Mouse (Mus musculus) midbrain, embryonic 13.5 days (tissue): Measurements from ENCODE around the gene Kif11. TPM values are rescaled to one million over a fixed set of nuclear protein-coding genes. Genes with fewer than 3 reads are reported as not detected.

Experiments
- ATAC-seq: fragments of 200-750 bp; cut with Nextera tagmentation; 2 replicates; pipeline ENCODE4 v1.8.0; 2017; ENCODE audit warnings: mild to moderate bottlenecking, moderate TSS enrichment, moderate library complexity
- H3K27ac ChIP-seq: fragments of 300-500 bp; sonication (generic); 2 replicates; pipeline ENCODE4 v1.5.1; 2015; ENCODE audit warnings: inconsistent platforms, mild to moderate bottlenecking, moderate library complexity
- H3K27me3 ChIP-seq: fragments of 300-500 bp; sonication (generic); 2 replicates; pipeline ENCODE4 v1.6.1; 2015; ENCODE audit warnings: mild to moderate bottlenecking, inconsistent platforms
- H3K36me3 ChIP-seq: fragments of 300-500 bp; sonication (generic); 2 replicates; pipeline ENCODE4 v1.6.1; 2015; ENCODE audit warnings: mild to moderate bottlenecking, inconsistent platforms
- H3K4me1 ChIP-seq: fragments of 300-500 bp; sonication (generic); replicated peaks from 2 replicates; pipeline ENCODE4 v1.6.1; 2015; ENCODE audit warnings: inconsistent platforms
- H3K4me2 ChIP-seq: fragments of 300-500 bp; sonication (generic); replicated peaks from 2 replicates; pipeline ENCODE4 v1.6.1; 2015; ENCODE audit warnings: moderate library complexity, mild to moderate bottlenecking, inconsistent platforms
- H3K4me3 ChIP-seq: fragments of 300-500 bp; sonication (generic); replicated peaks from 2 replicates; pipeline ENCODE4 v1.5.1; 2015; ENCODE audit warnings: mild to moderate bottlenecking, inconsistent platforms
- H3K9ac ChIP-seq: fragments of 300-500 bp; sonication (generic); replicated peaks from 2 replicates; pipeline ENCODE4 v1.6.1; 2015; ENCODE audit warnings: mild to moderate bottlenecking, inconsistent platforms
- H3K9me3 ChIP-seq: fragments of 300-500 bp; sonication (generic); 2 replicates; pipeline ENCODE4 v1.6.1; 2016; ENCODE audit warnings: mild to moderate bottlenecking, inconsistent platforms
- WGBS: fragments of 180-500 bp; shearing (Covaris S2); methylation state at CpG from one replicate; pipeline ENCODE4 v1.1.7; 2015; 5-methylcytosine and 5-hydroxymethylcytosine counted together
- polyA plus RNA-seq: library from polyadenylated mRNA; unstranded; fragments of >200 nt; fragmentation: Nextera tagmentation; extraction: Ambion mirVana; gene quantifications from 2 replicates; pipeline ENCODE4 v1.2.1, GENCODE M21; 2015

Kif11 gene
- polyA plus RNA-seq, 1 experiment from 2014 or later = 27.1 TPM

DNA sequence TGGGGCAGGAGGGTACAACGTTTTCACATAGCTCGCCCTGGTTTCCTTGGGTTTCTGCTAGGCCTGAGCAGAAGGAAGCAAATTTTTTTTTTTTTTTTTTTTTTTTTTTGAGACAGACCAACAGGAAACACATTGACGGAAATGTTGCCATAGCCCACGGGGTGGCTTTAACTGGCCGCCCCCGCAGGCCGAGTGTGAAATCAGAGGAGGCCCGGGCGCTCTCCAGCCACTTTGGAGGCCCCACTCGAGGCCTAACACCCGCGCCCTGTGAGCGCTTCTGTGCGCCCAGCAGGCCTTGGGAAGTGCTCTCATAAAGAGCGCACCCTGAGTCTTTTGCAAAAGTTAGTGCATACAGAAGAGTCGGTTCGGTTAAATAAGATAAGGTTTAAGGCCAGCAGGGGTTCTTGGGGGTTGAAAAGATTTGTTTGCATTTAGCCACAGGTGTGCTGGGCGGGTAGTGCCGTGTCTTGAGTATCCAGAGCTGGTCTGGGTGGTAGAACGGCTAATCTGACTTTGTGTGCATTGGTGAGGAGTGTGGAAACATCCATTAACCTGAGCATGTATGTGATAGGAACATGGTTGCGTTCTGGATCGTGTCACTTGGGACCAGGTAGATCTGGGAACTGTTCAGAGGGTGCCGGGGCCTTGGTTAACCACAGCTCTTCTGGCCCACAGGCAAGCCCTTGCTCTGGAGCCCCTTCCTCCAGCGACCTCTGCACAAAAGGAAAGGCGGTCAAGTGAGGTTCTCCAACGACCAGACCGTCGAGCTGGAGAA lies 60.5 kb downstream of the Kif11 start:
- no peaks in the 10 kb centered on the region for H3K36me3 ChIP-seq
- WGBS = 4% methylated on average over 28 of the region's 28 CpGs
- no peak overlapping the region for H3K27ac ChIP-seq
- no peak overlapping the region for H3K9ac ChIP-seq
- no peak for ATAC-seq
- peaks cover 92% of the 10 kb centered on the region for H3K27me3 ChIP-seq
- peaks cover 18% of the 10 kb centered on the region for H3K4me1 ChIP-seq
- H3K4me3 ChIP-seq = no peak overlapping the region
- H3K4me2 ChIP-seq = no peak overlapping the region
- no peaks in the 10 kb centered on the region for H3K9me3 ChIP-seq

DNA sequence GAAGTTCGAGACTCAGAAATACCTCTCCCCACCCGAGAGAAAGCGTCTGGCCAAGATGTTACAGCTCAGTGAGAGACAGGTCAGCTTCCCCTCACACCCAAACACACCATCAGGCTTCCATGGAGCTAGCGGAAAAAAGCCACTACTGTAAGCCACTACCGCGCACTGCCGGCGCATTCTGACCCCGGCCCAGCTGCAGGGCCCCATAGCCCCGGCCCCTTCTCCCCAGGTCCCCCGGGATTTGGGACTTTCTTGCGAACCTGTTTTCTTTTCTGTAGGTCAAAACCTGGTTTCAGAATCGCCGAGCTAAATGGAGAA lies 61.0 kb downstream of the Kif11 start:
- H3K9ac ChIP-seq = no peak overlapping the region
- H3K27ac ChIP-seq = no peak overlapping the region
- 5% methylated on average over 14 of the region's 14 CpGs for WGBS
- ATAC-seq = no peak
- peaks cover 89% of the 10 kb centered on the region for H3K27me3 ChIP-seq
- peaks cover 18% of the 10 kb centered on the region for H3K4me1 ChIP-seq
- H3K36me3 ChIP-seq = no peaks in the 10 kb centered on the region
- H3K4me3 ChIP-seq = no peak overlapping the region
- no peak overlapping the region for H3K4me2 ChIP-seq
- H3K9me3 ChIP-seq = no peaks in the 10 kb centered on the region

DNA sequence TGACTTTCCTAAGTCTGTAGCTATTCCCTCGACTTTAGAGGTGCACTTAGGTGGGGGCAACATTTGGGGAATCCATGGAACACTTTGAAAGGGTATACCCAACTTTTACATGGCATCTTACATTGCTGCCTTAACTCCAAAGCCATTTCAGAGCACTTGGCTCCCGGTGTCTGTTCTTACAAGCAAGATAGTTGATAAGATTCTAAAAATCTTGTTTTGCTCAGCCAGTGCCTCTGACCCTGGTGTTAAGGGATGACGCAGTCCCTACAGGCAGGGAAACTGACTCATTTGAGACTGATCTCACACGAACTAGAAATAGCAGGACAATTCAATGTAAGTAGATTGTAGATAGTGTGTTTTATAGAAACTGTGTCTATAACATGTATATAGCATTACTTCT lies 64.0 kb downstream of the Kif11 start:
- no peak for ATAC-seq
- H3K36me3 ChIP-seq = no peaks in the 10 kb centered on the region
- no peak overlapping the region for H3K4me2 ChIP-seq
- H3K4me3 ChIP-seq = no peak overlapping the region
- peaks cover 63% of the 10 kb centered on the region for H3K27me3 ChIP-seq
- H3K9me3 ChIP-seq = no peaks in the 10 kb centered on the region
- peaks cover 4% of the 10 kb centered on the region for H3K4me1 ChIP-seq
- no peak overlapping the region for H3K27ac ChIP-seq
- whole genome bisulfite sequencing = 76% methylated on average over 4 of the region's 4 CpGs
- H3K9ac ChIP-seq = no peak overlapping the region

DNA sequence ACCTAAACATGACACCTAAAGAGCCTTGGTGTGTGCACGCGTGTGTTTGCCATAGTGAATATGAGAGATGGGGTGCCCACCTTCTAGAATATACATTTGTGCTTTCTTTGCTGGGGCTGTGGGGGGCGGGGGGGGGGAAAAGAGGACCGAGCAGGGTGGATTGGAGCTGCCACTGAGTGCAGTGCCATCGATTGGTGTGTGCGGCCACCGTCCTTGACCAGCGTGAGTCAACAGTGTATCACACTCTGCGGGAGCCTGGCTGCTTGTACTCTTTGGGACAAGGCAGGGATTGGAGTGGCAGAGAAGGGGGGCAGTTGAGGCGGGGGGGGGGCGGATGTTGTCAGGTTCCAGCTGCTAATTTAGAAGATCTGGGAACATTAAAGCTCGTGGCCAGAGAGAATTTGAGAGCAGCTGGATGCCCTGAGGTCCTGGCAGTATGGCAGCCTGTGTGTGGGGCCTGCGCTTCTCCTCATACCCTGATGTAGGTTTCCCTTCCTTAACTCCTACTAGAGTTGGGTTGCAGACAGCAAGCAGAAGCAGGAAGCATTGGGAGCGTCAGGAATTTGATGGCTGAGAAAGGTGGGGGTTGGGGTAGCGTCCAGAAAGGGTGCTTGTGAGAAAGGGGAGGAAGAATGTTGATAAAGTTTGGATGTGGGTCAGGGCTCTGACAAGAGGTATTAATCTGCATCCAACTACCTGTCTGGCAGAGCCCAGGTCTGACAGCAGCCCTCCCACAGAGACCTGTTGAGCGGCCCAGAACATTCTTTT lies 64.7 kb downstream of the Kif11 start:
- Histone ChIP-seq H3K9me3 (no peaks in the 10 kb centered on the region), H3K4me1 (no peaks in the 10 kb centered on the region), H3K4me3 (no peak overlapping the region), H3K27me3 (peaks cover 56% of the 10 kb centered on the region), H3K27ac (no peak overlapping the region), H3K4me2 (no peak overlapping the region), H3K36me3 (no peaks in the 10 kb centered on the region), H3K9ac (no peak overlapping the region)
- no peak for ATAC-seq
- WGBS = 71% methylated on average over 16 of the region's 16 CpGs

DNA sequence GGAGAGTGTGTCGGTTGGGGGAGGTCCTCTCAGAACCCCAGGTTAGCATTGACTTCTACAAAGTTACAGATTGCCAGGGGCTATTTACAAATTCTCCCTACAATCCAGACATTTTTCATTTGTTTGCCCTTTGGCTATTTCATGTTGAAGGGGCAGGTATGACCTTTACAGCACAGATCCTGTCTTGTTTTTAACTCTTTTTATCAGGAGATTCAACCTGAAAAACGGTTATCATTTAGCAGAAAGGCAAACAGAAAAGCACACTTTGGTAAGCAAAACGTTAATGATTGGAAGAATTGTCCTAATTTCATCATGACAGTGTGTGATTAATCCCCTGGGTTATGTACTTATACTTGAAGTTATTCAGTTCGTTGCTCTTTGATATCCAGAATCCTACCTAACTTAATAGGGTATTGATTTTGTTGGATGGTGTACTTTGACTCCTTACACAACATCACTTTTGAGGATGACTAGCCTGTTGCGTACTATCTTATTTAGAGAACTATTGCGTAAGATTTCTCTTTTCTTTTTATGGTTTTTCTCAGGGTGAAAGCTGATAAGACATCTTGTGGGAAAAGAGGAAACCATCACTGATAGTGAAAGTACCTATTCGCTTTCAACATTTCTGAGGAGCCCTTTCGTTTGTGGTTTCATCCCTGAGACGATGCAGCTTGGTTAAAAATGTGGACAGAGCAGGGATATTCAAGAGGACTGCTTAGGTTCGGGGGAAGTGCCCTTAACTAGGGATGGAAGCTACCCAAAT lies 66.5 kb downstream of the Kif11 start:
- H3K9me3 ChIP-seq = no peaks in the 10 kb centered on the region
- H3K4me1 ChIP-seq = no peaks in the 10 kb centered on the region
- no peak overlapping the region for H3K4me2 ChIP-seq
- peaks cover 37% of the 10 kb centered on the region for H3K27me3 ChIP-seq
- H3K9ac ChIP-seq = no peak overlapping the region
- WGBS = 80% methylated on average over 10 of the region's 10 CpGs
- no peak for ATAC-seq
- H3K4me3 ChIP-seq = no peak overlapping the region
- H3K27ac ChIP-seq = no peak overlapping the region
- H3K36me3 ChIP-seq = no peaks in the 10 kb centered on the region

DNA sequence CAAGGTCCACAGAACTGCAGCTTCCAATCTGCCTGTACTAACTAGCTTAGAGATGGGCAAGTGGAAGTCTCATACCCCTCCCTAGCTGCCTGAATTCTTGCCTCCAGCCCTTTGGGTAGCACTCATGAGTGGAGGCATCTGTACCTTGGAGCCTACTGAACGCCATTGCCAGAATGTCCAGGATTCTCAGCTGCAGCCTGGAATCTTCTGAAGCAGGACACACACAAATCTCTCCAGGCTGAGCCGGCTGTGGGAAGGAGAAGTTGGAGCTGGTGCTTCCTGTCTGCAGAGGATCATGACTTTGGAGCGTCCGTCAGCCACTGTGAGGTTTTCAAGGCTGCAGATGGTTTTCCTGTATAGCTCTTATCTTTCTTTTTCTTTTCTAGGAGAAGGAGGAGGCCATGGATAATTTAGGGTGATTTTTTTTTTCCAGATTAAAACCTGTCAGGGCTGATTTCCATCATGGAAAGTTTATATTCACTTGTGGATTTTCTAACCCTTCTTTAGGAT lies 67.5 kb downstream of the Kif11 start:
- Histone ChIP-seq H3K4me3 (no peak overlapping the region), H3K9ac (no peak overlapping the region), H3K9me3 (no peaks in the 10 kb centered on the region), H3K36me3 (no peaks in the 10 kb centered on the region), H3K27ac (no peak overlapping the region), H3K27me3 (peaks cover 29% of the 10 kb centered on the region), H3K4me1 (no peaks in the 10 kb centered on the region), H3K4me2 (no peak overlapping the region)
- 76% methylated on average over 4 of the region's 4 CpGs for WGBS
- ATAC-seq = no peak

DNA sequence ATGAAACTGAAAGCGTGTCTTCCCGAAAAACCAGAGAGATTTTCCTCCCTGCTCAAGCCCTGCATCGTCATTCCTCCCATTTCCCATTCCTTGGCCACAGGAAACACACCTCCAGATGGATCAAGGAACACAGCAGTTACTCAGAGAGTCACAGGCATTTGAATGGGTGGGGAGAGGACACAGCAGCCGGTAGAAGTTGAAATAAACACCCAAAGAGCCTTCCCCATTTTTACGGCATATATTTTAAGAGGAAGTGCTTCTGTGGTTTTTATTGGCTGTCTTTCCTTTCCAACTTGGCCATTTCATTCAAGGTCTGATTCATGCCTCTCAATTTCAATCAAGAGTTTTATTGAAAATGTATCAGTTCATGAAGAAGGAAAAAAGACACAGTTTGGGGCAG lies 72.0 kb downstream of the Kif11 start:
- no peak overlapping the region for H3K4me2 ChIP-seq
- no peak overlapping the region for H3K27ac ChIP-seq
- no peak overlapping the region for H3K4me3 ChIP-seq
- ATAC-seq = no peak
- H3K4me1 ChIP-seq = no peaks in the 10 kb centered on the region
- WGBS = 84% methylated on average over 5 of the region's 5 CpGs
- no peak overlapping the region for H3K9ac ChIP-seq
- no peaks in the 10 kb centered on the region; the same call in 1 of the 2 replicates for H3K27me3 ChIP-seq
- no peaks in the 10 kb centered on the region for H3K36me3 ChIP-seq
- H3K9me3 ChIP-seq = no peaks in the 10 kb centered on the region

DNA sequence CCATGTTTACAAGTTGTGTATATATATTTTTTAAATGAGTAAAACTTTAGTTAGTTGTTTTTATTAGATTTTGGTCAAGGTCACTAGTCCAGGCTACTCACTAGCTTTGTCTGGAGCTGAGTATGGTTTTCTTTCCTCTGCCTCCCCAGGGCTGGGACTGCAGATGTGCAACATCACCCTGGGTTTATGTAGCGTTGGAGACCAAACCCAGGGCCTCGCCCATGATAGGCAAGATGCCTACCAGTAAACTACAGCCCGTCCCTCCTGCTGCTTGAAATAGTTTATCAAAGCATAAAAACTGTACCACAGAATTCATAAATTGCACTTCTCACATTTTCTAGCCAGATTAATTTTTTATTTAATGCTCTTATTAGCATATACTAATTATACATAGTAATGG lies 73.0 kb downstream of the Kif11 start:
- 95% methylated on average over 3 of the region's 3 CpGs for WGBS
- Histone ChIP-seq H3K4me2 (no peak overlapping the region), H3K36me3 (no peaks in the 10 kb centered on the region), H3K4me3 (no peak overlapping the region), H3K27ac (no peak overlapping the region), H3K9me3 (no peaks in the 10 kb centered on the region), H3K4me1 (no peaks in the 10 kb centered on the region), H3K9ac (no peak overlapping the region), H3K27me3 (no peaks in the 10 kb centered on the region)
- ATAC-seq = no peak

DNA sequence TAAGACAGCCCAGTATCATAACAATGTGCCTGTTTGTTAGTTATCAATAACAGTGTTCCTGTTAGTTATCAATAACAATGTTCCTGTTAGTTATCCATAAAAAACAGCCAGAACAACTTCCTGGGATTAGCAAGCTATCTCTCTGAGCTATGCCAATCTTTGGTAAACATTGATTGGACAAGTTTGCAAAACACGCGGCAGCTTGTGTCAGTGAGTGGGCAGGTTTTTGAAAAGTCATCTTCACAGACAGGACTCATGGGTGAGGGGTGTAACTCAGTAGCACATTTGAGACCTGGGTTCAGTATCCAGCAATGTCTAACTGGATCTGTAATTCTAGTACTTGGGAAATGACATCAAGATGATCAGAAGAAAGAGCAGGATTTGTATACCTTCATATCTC lies 79.3 kb downstream of the Kif11 start:
- no peak for ATAC-seq
- H3K9me3 ChIP-seq = no peaks in the 10 kb centered on the region
- no peaks in the 10 kb centered on the region for H3K27me3 ChIP-seq
- H3K4me3 ChIP-seq = no peak overlapping the region
- H3K9ac ChIP-seq = no peak overlapping the region
- 87% methylated on average over 2 of the region's 2 CpGs for WGBS
- no peaks in the 10 kb centered on the region for H3K4me1 ChIP-seq
- no peak overlapping the region for H3K27ac ChIP-seq
- no peaks in the 10 kb centered on the region for H3K36me3 ChIP-seq
- H3K4me2 ChIP-seq = no peak overlapping the region

DNA sequence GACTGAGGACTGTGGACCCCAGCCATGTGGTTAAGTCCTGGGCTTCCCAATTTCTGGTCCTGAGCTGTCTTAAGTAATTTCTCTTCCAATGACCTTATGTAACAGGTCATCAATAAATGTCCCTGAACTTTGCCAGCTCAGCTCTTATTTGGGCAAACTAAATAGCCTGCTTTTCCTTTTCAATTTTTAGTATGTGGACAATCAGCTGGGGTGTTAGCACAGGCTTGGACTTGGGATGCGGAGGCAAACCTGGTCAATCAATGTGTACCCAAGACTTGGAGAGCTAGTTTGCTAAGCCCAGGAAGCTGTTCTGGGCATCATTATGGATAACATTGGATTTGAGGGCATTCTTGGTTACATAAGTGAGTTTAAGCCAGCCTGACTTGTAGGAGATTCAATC lies 79.8 kb downstream of the Kif11 start:
- Histone ChIP-seq H3K4me2 (no peak overlapping the region), H3K9ac (no peak overlapping the region), H3K27me3 (no peaks in the 10 kb centered on the region), H3K36me3 (no peaks in the 10 kb centered on the region), H3K4me3 (no peak overlapping the region), H3K27ac (no peak overlapping the region), H3K4me1 (no peaks in the 10 kb centered on the region), H3K9me3 (no peaks in the 10 kb centered on the region)
- no peak for ATAC-seq
- WGBS = 100% methylated on average over 1 of the region's 1 CpGs

DNA sequence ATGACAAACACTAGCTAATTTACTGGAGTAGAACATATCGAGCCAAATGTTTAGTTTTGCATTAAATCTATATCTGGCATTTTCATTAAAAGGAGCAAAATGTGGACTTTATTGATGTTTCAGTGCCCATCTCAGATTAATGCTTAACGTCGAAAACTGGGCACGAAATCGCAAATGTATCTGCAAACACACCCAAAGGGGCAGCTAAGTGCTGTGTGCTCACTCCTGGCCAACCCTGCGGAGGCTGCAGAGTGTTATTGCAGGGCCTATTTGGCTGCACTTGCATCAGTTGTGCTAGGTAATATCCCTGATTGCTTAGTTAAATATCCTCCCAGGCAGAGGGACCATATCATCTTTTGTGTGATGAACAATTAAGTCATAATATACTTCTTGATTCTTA lies 81.8 kb downstream of the Kif11 start:
- WGBS = 87% methylated on average over 6 of the region's 6 CpGs

DNA sequence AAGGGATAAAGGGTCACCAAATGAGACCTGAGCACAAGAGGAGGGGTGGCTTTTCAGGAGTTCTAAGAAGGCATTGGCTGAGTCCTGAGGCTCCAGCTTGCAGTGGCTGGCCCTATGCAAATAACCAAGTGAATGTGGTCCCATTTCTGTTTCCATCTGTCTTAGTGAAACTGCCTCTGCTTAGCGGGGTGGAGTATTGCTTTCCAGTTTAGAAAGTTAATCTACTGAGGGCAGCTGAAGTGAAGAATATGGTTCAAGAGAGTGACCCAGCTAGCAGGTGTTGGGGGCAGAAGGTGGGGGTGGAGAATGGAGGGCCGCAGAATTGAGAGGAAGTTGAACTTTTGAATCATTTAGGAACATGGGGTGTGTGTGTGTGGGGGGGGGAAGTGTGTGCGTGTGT lies 90.2 kb downstream of the Kif11 start:
- Histone ChIP-seq H3K4me1 (peaks cover 7% of the 10 kb centered on the region; the same call in 1 of the 2 replicates), H3K27ac (no peak overlapping the region), H3K36me3 (no peaks in the 10 kb centered on the region), H3K9me3 (no peaks in the 10 kb centered on the region), H3K4me2 (no peak overlapping the region), H3K9ac (no peak overlapping the region), H3K4me3 (no peak overlapping the region), H3K27me3 (no peaks in the 10 kb centered on the region)
- WGBS = 84% methylated on average over 3 of the region's 3 CpGs
- ATAC-seq = no peak

More for the DNA sequence above, 81.8 kb downstream of the Kif11 start:
- Histone ChIP-seq H3K9me3 (no peaks in the 10 kb centered on the region), H3K36me3 (no peaks in the 10 kb centered on the region), H3K27me3 (no peaks in the 10 kb centered on the region), H3K4me1 (no peaks in the 10 kb centered on the region), H3K4me3 (no peak overlapping the region), H3K27ac (no peak overlapping the region), H3K4me2 (no peak overlapping the region), H3K9ac (no peak overlapping the region)
- no peak for ATAC-seq
